Mouse (Mus musculus) midbrain, embryonic 13.5 days (tissue): Measurements from ENCODE around the gene Ccdc151. TPM values are rescaled to one million over a fixed set of nuclear protein-coding genes. Genes with fewer than 3 reads are reported as not detected.
A peak's percentile ranks its signal among the peaks of the same experiment; 100 is the strongest.

Experiments used
- ATAC-seq: fragments of 200-750 bp; cut with Nextera tagmentation; 2 replicates; pipeline ENCODE4 v1.8.0; 2017; ENCODE audit warnings: mild to moderate bottlenecking, moderate TSS enrichment, moderate library complexity
- H3K27ac ChIP-seq: fragments of 300-500 bp; sonication (generic); 2 replicates; pipeline ENCODE4 v1.5.1; 2015; ENCODE audit warnings: inconsistent platforms, mild to moderate bottlenecking, moderate library complexity
- H3K27me3 ChIP-seq: fragments of 300-500 bp; sonication (generic); 2 replicates; pipeline ENCODE4 v1.6.1; 2015; ENCODE audit warnings: mild to moderate bottlenecking, inconsistent platforms
- H3K36me3 ChIP-seq: fragments of 300-500 bp; sonication (generic); 2 replicates; pipeline ENCODE4 v1.6.1; 2015; ENCODE audit warnings: mild to moderate bottlenecking, inconsistent platforms
- H3K4me1 ChIP-seq: fragments of 300-500 bp; sonication (generic); replicated peaks from 2 replicates; pipeline ENCODE4 v1.6.1; 2015; ENCODE audit warnings: inconsistent platforms
- H3K4me2 ChIP-seq: fragments of 300-500 bp; sonication (generic); replicated peaks from 2 replicates; pipeline ENCODE4 v1.6.1; 2015; ENCODE audit warnings: moderate library complexity, mild to moderate bottlenecking, inconsistent platforms
- H3K4me3 ChIP-seq: fragments of 300-500 bp; sonication (generic); replicated peaks from 2 replicates; pipeline ENCODE4 v1.5.1; 2015; ENCODE audit warnings: mild to moderate bottlenecking, inconsistent platforms
- H3K9ac ChIP-seq: fragments of 300-500 bp; sonication (generic); replicated peaks from 2 replicates; pipeline ENCODE4 v1.6.1; 2015; ENCODE audit warnings: mild to moderate bottlenecking, inconsistent platforms
- H3K9me3 ChIP-seq: fragments of 300-500 bp; sonication (generic); 2 replicates; pipeline ENCODE4 v1.6.1; 2016; ENCODE audit warnings: mild to moderate bottlenecking, inconsistent platforms
- WGBS: fragments of 180-500 bp; shearing (Covaris S2); methylation state at CpG from one replicate; pipeline ENCODE4 v1.1.7; 2015; 5-methylcytosine and 5-hydroxymethylcytosine counted together
- polyA plus RNA-seq: library from polyadenylated mRNA; unstranded; fragments of >200 nt; fragmentation: Nextera tagmentation; extraction: Ambion mirVana; gene quantifications from 2 replicates; pipeline ENCODE4 v1.2.1, GENCODE M21; 2015

Ccdc151 gene
- 3.9 and 4.9 TPM in 2 replicates for polyA plus RNA-seq

DNA sequence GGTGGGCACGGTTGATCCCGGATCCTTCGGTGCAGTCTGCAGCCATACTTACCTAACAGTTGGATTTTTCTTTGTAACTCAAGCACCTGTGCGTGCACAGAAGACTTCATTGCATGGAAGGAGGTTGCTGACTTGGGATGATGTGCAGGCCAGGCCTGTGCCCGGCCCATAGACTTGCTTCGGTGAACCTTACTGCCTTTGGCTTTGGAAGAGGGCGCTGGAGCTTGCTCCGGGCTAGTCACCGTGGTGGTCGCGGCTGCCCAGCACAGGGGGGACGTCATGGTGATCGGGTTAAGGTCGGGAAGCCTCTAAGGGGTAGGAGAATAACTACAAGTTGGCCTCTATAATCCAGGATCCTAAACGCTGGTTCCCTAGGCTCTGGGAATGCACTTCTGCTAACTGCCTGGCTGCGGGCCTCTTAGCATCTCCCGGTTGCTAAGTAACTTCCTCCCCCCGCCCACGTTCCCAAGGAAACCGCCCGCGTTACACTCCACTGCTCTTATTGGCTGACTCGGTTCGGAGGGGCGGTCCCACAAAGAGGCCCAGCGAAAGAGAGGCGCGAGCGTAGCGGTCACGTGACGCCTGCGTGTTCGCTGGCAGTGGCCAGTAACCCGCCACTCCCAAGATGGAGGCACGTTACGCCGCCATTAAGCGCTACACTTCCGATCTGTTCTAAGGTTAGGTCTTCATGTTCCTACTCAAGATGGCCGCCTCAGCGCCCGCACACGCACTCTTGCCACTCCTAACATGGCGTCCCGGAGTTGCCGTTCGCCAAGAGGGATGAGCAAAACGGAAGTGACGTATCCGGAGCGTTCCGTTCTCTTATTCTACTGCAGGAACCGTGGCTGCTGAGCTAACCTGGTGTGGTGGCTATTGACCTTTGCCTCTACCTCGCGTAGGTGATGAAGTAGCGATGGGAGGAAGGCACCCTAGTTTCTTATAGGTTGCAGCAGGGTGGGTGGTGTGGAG is at the start of gene Ccdc151, which contains the start of gene Prkcsh:
Gene Ccdc151, minus strand, starts transcription at position 441 of the 969 bp plus-strand sequence.
Gene Prkcsh, plus strand, starts transcription at position 613 of the 969 bp plus-strand sequence.
- peak within 1 kb of the TSS; percentile 83 for H3K9ac ChIP-seq
- no peaks in the 10 kb centered on the region for H3K9me3 ChIP-seq
- peak within 1 kb of the TSS; percentile 85 for H3K4me3 ChIP-seq
- H3K27ac ChIP-seq: peak within 1 kb of the TSS; percentile 84
- peaks cover 43% of the 10 kb centered on the region for H3K4me1 ChIP-seq
- peak within 1 kb of the TSS; percentile 94 for H3K4me2 ChIP-seq
- WGBS: 5% methylated on average over 57 of the region's 57 CpGs
- H3K36me3 ChIP-seq: peaks cover 36% of the 10 kb centered on the region
- H3K27me3 ChIP-seq: no peaks in the 10 kb centered on the region
- peak; percentile 99 for ATAC-seq

DNA sequence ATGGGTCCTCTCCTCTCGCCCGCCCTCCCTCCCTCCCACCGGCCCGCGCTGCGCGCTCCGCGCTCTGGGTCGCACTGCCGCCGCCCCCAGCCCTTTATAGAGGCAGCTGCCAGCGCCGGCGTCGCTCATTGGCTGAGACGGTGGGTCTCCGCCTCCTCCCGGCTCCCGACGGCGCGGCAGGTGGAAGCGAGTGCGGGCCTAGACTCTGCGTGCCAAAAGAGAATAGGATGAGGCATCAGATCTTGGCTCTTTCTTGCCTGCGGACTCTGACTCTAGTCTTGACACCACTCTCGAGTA is 49.5 kb upstream of the Ccdc151 start, which contains the start of gene Elavl3:
Gene Elavl3, minus strand, starts transcription at position 66 of the 297 bp plus-strand sequence.
- Histone ChIP-seq H3K4me3 (peak within 1 kb of the TSS; percentile 99), H3K4me1 (peaks cover 45% of the 10 kb centered on the region), H3K27ac (peak within 1 kb of the TSS; percentile 94), H3K9ac (peak within 1 kb of the TSS; percentile 96), H3K36me3 (peaks cover 4% of the 10 kb centered on the region), H3K4me2 (peak within 1 kb of the TSS; percentile 83), H3K9me3 (no peaks in the 10 kb centered on the region), H3K27me3 (peaks cover 7% of the 10 kb centered on the region; the same call in 1 of the 2 replicates)
- ATAC-seq: peak; percentile 79
- under 1% methylated on average over 23 of the region's 28 CpGs for WGBS

DNA sequence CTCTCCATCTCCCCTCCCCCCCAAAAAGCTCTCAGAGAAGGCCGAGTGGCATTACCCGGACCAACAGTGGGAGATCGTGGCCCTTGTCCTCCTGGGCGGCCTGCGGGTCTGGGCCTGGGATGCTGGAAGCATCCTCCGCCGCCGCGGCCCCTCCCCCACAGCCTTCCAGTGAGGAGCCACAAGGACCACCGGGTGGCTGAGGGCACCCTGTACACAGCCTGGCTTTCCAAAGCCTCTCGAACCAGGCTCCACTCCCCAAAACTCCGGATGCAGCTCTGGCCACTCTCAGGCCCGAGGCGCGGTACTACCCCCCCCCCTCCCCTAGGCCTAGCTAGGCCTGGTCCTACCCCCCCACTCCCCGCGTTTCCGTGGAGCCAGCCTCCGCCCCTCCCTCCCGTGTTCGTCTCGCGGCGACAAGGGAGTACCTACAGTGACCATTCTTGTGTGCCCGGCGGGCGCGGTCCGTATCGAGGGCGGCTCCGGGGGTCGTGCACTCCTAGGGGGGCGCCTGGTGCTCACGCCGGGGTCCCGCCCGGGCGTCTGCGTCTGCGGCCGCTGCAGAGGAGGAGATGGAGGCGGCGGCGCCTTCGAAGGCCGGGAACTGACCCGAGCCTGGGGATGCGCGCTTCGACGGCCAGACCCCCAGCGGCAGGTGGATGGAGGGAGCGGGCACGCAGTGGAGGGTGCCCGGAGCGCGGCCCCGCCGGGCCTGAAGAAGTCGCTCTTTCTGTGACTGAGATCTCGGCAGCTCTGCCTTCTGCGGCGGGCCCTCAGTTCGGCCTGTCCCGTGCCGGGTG is 48.9 kb upstream of the Ccdc151 start:
- under 1% methylated on average over 61 of the region's 67 CpGs for WGBS
- H3K9ac ChIP-seq: peak overlapping the region; percentile 96
- peak; percentile 30 for ATAC-seq
- H3K27me3 ChIP-seq: peaks cover 7% of the 10 kb centered on the region; the same call in 1 of the 2 replicates
- H3K4me3 ChIP-seq: peak overlapping the region; percentile 99
- H3K36me3 ChIP-seq: no peaks in the 10 kb centered on the region; the same call in 1 of the 2 replicates
- H3K27ac ChIP-seq: peak overlapping the region; percentile 94
- peak overlapping the region; percentile 83 for H3K4me2 ChIP-seq
- peaks cover 51% of the 10 kb centered on the region for H3K4me1 ChIP-seq
- H3K9me3 ChIP-seq: no peaks in the 10 kb centered on the region

DNA sequence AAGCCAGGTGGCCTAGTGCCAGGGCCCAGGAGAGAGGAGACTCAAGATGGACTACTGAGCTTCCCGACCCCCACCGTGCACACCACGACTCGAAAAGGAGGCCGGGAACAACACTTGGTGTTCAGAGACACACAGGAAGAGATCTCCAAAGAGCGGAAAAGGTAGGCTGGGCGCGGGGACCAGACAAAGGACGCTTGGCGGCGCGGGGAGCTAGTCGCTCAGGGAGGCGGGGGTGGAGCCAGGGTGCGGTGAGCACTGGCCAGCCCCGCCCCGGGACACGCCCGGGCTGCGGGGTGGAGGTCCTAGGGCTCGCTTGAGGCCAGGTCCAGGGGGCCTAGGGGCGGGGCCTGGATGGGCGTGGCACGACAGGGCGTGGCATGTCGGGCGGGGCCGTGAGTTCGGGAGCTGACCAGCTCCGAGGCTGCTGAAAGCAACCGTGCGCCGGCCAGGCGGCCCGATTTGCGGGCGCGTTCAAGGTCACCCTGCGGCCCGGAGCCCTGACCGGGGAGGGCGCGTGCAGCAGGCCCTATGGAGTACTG is 48.0 kb upstream of the Ccdc151 start:
- peaks cover 7% of the 10 kb centered on the region; the same call in 1 of the 2 replicates for H3K27me3 ChIP-seq
- peak overlapping the region; percentile 83 for H3K4me2 ChIP-seq
- H3K4me1 ChIP-seq: peaks cover 52% of the 10 kb centered on the region
- under 1% methylated on average over 42 of the region's 43 CpGs for WGBS
- peak; percentile 46 for ATAC-seq
- 0 out of 2 replicates have a peak, but pooled peaks cover 4% of the 10 kb centered on the region for H3K36me3 ChIP-seq
- H3K9me3 ChIP-seq: no peaks in the 10 kb centered on the region
- H3K27ac ChIP-seq: peak overlapping the region; percentile 94
- peak overlapping the region; percentile 96 for H3K9ac ChIP-seq
- H3K4me3 ChIP-seq: peak overlapping the region; percentile 99

DNA sequence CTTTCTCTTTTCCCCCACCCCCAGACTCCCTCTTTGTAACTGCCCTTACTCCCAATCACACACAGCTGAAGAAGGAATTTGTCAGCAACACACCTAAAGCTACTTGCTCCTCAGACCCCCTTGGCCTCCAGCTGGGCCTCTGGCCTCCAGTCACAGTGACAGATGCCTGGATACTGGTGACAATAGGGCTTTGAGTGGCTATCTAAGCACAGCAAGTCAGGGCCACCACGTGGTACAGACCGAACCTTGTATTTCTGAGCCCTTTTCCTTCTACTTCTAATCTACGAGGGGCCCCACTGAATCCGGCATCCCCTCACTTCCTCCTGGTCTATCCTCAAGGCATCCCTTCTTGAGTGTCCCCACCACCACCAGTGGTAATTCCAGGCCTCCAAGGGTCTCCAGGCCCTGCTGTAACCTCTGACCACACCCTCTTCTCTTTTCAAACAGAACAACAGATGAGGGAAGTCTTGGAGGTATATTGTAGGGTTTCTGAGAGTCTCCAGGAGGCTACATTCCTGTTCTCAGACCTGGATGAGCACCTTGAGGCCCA is 47.4 kb upstream of the Ccdc151 start:
- H3K27ac ChIP-seq: peak overlapping the region; percentile 94
- peaks cover 7% of the 10 kb centered on the region; the same call in 1 of the 2 replicates for H3K27me3 ChIP-seq
- peak overlapping the region; percentile 99 for H3K4me3 ChIP-seq
- no peaks in the 10 kb centered on the region for H3K9me3 ChIP-seq
- peak; percentile 1; the same call in 1 of the 2 replicates for ATAC-seq
- H3K9ac ChIP-seq: peak overlapping the region; percentile 96
- peak overlapping the region; percentile 83 for H3K4me2 ChIP-seq
- WGBS: 15% methylated on average over 4 of the region's 4 CpGs
- H3K4me1 ChIP-seq: peaks cover 57% of the 10 kb centered on the region
- 0 out of 2 replicates have a peak, but pooled peaks cover 4% of the 10 kb centered on the region for H3K36me3 ChIP-seq

DNA sequence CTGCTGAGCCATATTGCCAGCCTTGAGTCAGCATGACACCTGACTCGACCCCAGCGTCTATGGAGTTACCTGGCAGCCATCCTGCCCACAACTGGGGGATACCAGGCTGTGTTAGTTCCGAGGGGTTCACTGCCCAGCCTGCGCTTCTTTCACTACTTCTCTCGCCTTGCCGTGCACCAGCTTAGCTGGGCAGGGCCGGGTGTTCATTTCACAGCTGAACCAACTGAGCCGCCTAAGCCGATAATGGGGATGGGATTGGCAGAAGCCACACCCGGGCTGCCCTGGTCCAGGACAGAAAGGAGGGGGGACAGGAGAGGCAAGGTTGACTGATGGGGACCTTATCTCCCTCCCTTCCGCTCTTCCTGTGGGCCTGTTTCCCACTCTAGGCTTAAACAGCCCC is 46.9 kb upstream of the Ccdc151 start:
- Histone ChIP-seq H3K27ac (peak overlapping the region; percentile 94), H3K4me3 (peak overlapping the region; percentile 99), H3K4me2 (peak overlapping the region; percentile 83), H3K9me3 (no peaks in the 10 kb centered on the region), H3K4me1 (peaks cover 52% of the 10 kb centered on the region), H3K36me3 (0 out of 2 replicates have a peak, but pooled peaks cover 4% of the 10 kb centered on the region), H3K27me3 (peaks cover 7% of the 10 kb centered on the region; the same call in 1 of the 2 replicates), H3K9ac (peak overlapping the region; percentile 96)
- ATAC-seq: no peak
- WGBS: 48% methylated on average over 11 of the region's 11 CpGs

DNA sequence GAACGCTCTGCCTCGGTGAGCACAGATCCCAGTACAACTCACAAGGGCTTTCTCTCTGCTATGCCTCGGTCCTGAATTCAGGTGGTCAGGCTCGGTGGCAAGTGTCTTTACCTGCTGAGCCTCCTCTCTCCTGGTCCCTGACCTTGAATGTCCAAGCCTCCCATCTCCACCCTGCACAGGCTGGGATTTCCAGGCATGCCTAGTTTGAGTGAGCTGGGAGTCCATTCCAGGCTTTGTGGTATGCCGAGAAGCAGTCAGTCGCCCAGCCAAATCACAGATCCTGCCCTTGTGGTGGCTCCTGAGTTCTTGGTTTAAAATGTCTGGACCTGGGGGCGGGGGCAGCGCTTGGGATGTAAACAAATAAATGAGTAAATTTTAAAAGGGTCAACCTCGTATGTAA is 44.9 kb upstream of the Ccdc151 start:
- WGBS: 66% methylated on average over 9 of the region's 9 CpGs
- Histone ChIP-seq H3K9ac (peak overlapping the region; percentile 32), H3K27me3 (no peaks in the 10 kb centered on the region), H3K9me3 (no peaks in the 10 kb centered on the region), H3K4me2 (peak overlapping the region; percentile 83), H3K36me3 (0 out of 2 replicates have a peak, but pooled peaks cover 4% of the 10 kb centered on the region), H3K4me3 (peak overlapping the region; percentile 99; the same call in 1 of the 2 replicates), H3K4me1 (peaks cover 57% of the 10 kb centered on the region), H3K27ac (no peak overlapping the region; the same call in 1 of the 2 replicates)
- no peak for ATAC-seq

DNA sequence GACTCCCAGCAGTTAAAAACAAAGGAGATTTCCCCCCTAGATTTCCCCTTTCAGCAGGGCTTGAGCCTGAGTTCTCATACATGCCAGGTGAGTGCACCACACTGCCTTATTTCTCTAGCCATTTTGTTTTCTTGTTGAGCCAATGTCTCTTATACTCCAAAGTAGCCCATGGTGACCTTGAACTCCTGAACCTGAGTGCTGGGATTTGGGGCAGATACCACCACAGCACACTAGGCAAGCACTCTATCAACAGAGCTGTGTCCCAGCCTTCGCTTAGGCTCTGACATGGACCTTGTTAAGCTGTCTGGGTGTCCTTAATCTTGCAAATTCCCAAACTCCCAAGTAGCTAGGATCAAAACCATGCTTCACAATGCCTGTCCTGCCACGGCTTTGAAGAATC is 39.4 kb upstream of the Ccdc151 start:
- Histone ChIP-seq H3K27me3 (no peaks in the 10 kb centered on the region), H3K9ac (no peak overlapping the region), H3K9me3 (no peaks in the 10 kb centered on the region), H3K27ac (no peak overlapping the region), H3K4me1 (peaks cover 34% of the 10 kb centered on the region), H3K36me3 (0 out of 2 replicates have a peak, but pooled peaks cover 7% of the 10 kb centered on the region), H3K4me2 (no peak overlapping the region), H3K4me3 (no peak overlapping the region)
- WGBS: 62% methylated on average over 2 of the region's 2 CpGs
- no peak for ATAC-seq

DNA sequence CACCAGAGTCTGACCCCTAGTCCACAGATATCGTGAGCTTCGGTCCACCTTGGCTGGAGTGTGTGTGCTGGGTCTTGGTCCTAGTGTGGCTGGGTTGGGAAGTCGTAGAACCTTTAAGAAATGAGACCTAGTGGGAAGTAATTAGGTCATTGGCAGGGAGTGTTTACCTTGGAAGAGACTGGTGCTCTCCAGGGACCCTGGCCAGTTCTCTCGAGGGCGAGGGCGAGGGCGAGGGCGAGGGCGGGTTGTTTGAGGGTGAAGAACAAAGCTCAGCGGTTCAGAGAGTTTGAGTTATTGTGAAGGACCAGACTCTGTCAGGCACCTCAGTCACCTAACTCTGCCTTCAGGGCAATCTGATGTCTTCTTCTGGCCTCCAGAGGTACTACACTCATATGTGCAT is 35.4 kb upstream of the Ccdc151 start:
- no peak overlapping the region for H3K9ac ChIP-seq
- no peak overlapping the region for H3K27ac ChIP-seq
- H3K9me3 ChIP-seq: no peaks in the 10 kb centered on the region
- WGBS: 91% methylated on average over 10 of the region's 10 CpGs
- peaks cover 44% of the 10 kb centered on the region for H3K4me1 ChIP-seq
- no peak overlapping the region for H3K4me3 ChIP-seq
- H3K4me2 ChIP-seq: no peak overlapping the region
- ATAC-seq: no peak
- H3K27me3 ChIP-seq: no peaks in the 10 kb centered on the region
- peaks cover 40% of the 10 kb centered on the region for H3K36me3 ChIP-seq

DNA sequence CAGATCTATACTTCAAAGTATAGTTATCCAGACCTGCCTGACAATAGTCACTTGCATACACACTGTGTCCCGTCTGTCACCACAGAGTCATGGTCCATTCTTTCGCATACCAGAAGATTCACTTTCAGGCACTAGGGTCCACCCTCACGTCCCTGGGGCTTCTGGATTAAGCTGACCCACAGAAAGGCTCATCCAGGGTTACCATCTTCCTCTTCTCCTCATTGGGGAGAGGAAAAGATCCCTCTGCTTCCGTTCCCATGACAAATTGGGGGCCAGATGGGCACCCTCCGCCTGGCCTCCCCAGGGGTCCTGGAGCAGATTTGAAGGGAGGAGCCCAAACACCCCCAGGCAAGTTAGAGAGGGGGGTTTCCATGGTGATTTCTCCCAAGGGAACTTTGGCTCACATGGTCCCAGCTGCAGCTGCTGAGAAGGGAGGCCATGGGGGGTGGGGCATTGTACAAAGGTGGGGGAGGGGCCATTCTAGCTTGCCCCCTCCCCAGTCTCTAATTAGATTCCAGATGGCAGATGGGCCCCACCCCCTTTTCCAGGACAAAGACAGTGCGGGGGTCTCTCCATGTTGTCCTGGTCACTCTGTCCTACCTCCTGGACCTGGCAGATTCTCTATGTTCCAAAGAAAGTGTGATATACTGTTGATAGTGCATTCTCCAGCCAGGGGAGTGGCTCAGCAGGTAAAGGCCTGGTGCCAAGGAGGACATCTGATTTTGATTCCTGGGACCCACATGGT is 33.0 kb upstream of the Ccdc151 start:
- Histone ChIP-seq H3K9ac (no peak overlapping the region), H3K27ac (peak overlapping the region; percentile 30), H3K36me3 (peaks cover 64% of the 10 kb centered on the region), H3K4me3 (no peak overlapping the region), H3K9me3 (no peaks in the 10 kb centered on the region), H3K4me1 (peaks cover 33% of the 10 kb centered on the region), H3K27me3 (no peaks in the 10 kb centered on the region), H3K4me2 (no peak overlapping the region)
- peak; percentile 67 for ATAC-seq
- WGBS: 26% methylated on average over 6 of the region's 6 CpGs
